Mouse (Mus musculus) liver, postnatal 0 days (tissue): ENCODE results near the gene Nacc1.
A peak's percentile ranks its signal among the peaks of the same experiment; 100 is the strongest.

Experiments
- CTCF ChIP-seq: sonication (generic); IDR thresholded peaks from 2 replicates; pipeline ENCODE4 v1.5.1; 2016; ENCODE audit warnings: antibody characterized with exemption, low read depth
- EP300 ChIP-seq: IDR thresholded peaks from 2 replicates; pipeline ENCODE4 v1.6.1; 2016; ENCODE audit warnings: antibody characterized with exemption, low read depth, mild to moderate bottlenecking

GRCm38 (mm10) chr8:84641578-84642361 is 45.9 kb downstream of the Nacc1 start:
- TF ChIP-seq CTCF (0 out of 2 replicates have a peak, but pooled peaks have one; percentile 26), EP300 (no peak)
